Mouse (Mus musculus) common myeloid progenitor, adult 5-6 weeks (primary cell): Measurements from ENCODE around the gene Fate1. TPM values are rescaled to one million over a fixed set of nuclear protein-coding genes. Genes with fewer than 3 reads are reported as not detected.

Experiments used
- total RNA-seq: library from RNA; stranded (forward); fragments of 200-1000, 187-1606 nt; gene quantifications from 2 replicates; pipeline ENCODE4 v1.2.3, GENCODE M21; 2017

Gene Fate1
- total RNA-seq, 1 experiment from 2014 or later, result not detected

Other genes with a start within 250 kb of the Fate1 start
- 21.7 and 28.2 TPM in 2 replicates for gene Vma21, start 157.1 kb upstream of the Fate1 start, total RNA-seq
- not detected in 2 replicates for gene Gm1141, start 52.0 kb upstream of the Fate1 start, total RNA-seq
- gene Prrg3, start 10.4 kb upstream of the Fate1 start, total RNA-seq, result not detected in 2 replicates
- not detected in 2 replicates for gene Cnga2, start 18.9 kb downstream of the Fate1 start, total RNA-seq
- gene Magea4, start 249.0 kb downstream of the Fate1 start, total RNA-seq, result not detected in 2 replicates